Mouse (Mus musculus) liver, embryonic 14.5 days (tissue): ENCODE results near the gene Mtch2. TPM values are rescaled to one million over a fixed set of nuclear protein-coding genes. Genes with fewer than 3 reads are reported as not detected.

ENCODE experiments used
- ATAC-seq: fragments of 200-750 bp; cut with Nextera tagmentation; 2 replicates; pipeline ENCODE4 v1.8.0; 2017; ENCODE audit warnings: moderate number of reproducible peaks, mild to moderate bottlenecking, moderate library complexity; ENCODE audit not compliant: insufficient read depth
- DNase-seq, 3 experiments: peaks; one replicate each; pipeline ENCODE4 v3.0.0-alpha.2; 2012 to 2013; ENCODE audit warnings: low read depth in 3 of 3, low spot score in 3 of 3
- H3K27ac ChIP-seq: fragments of 300-500 bp; sonication (generic); 2 replicates; pipeline ENCODE4 v1.5.1; 2014; ENCODE audit warnings: moderate library complexity, mild to moderate bottlenecking, control low read depth, inconsistent platforms
- H3K27me3 ChIP-seq: fragments of 300-500 bp; sonication (generic); 2 replicates; pipeline ENCODE4 v1.6.1; 2014; ENCODE audit warnings: mild to moderate bottlenecking, low read length, moderate library complexity; ENCODE audit not compliant: control insufficient read depth, insufficient read depth
- H3K36me3 ChIP-seq: fragments of 300-500 bp; sonication (generic); replicated peaks from 2 replicates; pipeline ENCODE4 v1.6.1; 2014; ENCODE audit warnings: low read depth; ENCODE audit not compliant: control insufficient read depth, insufficient read depth
- H3K4me1 ChIP-seq, 2 experiments: fragments of 200-500 bp in 1 of 2; fragments of 300-500 bp in 1 of 2; sonication (generic) in 1 of 2; replicated peaks; 2 replicates each; pipeline ENCODE4 v1.6.1; 2012 to 2014; ENCODE audit warnings: antibody characterized with exemption in 1 of 2, inconsistent platforms in 1 of 2, low read length in 1 of 2; ENCODE audit not compliant: control insufficient read depth in 2 of 2, insufficient read depth in 2 of 2
- H3K4me2 ChIP-seq: fragments of 300-500 bp; sonication (generic); 2 replicates; pipeline ENCODE4 v1.6.1; 2014; ENCODE audit warnings: low read depth, mild to moderate bottlenecking, control low read depth, moderate library complexity
- H3K4me3 ChIP-seq, 2 experiments: fragments of 200-500 bp in 1 of 2; fragments of 300-500 bp in 1 of 2; sonication (generic) in 1 of 2; 2 replicates each; pipeline ENCODE4 v1.5.1; 2012 to 2014; ENCODE audit warnings: low read depth in 2 of 2, low read length in 2 of 2, mild to moderate bottlenecking in 2 of 2, control low read depth in 1 of 2, inconsistent platforms in 1 of 2, moderate library complexity in 1 of 2; ENCODE audit not compliant: insufficient read depth in 1 of 2
- H3K9ac ChIP-seq: fragments of 300-500 bp; sonication (generic); replicated peaks from 2 replicates; pipeline ENCODE4 v1.6.1; 2014; ENCODE audit warnings: mild to moderate bottlenecking, control low read depth, moderate library complexity
- H3K9me3 ChIP-seq: fragments of 300-500 bp; sonication (generic); 2 replicates; pipeline ENCODE4 v1.6.1; 2016; ENCODE audit warnings: low read length, mixed read lengths; ENCODE audit not compliant: control insufficient read depth
- CTCF ChIP-seq: IDR thresholded peaks from 2 replicates; pipeline ENCODE4 v1.5.1; 2016; ENCODE audit warnings: antibody characterized with exemption, low read depth, control low read depth
- EP300 ChIP-seq: IDR thresholded peaks from 2 replicates; pipeline ENCODE4 v1.6.1; 2016; ENCODE audit warnings: antibody characterized with exemption, low read depth
- WGBS: fragments of 180-500 bp; shearing (Covaris S2); extraction: QIAGEN DNeasy Blood & Tissue Kit; methylation state at CpG from one replicate; pipeline ENCODE4 v1.1.7; 2014; ENCODE audit not compliant: insufficient replicate concordance; 5-methylcytosine and 5-hydroxymethylcytosine counted together
- polyA plus RNA-seq, 2 experiments: library from polyadenylated mRNA; depleted of rRNA in 1 of 2; stranded (reverse) in 1 of 2; unstranded in 1 of 2; fragments of >200 nt; fragmentation: Nextera tagmentation in 1 of 2; extraction: Ambion mirVana in 1 of 2; gene quantifications; 2 replicates each; pipeline versions ENCODE4 v1.2.1 to v1.2.3; 2012 to 2014

The Mtch2 gene
- polyA plus RNA-seq, 2 experiments, result 52.2 to 128 TPM

GRCm38 (mm10) chr2:90848331-90848730 is 1.4 kb downstream of the Mtch2 start:
- TF ChIP-seq EP300 (no peak), CTCF (no peak)
- Histone ChIP-seq H3K4me1 (peaks cover 19% of the 10 kb centered on the region in 2 experiments), H3K4me2 (peak overlapping the region; percentile 68), H3K27me3 (no peaks in the 10 kb centered on the region), H3K4me3 (peak overlapping the region; percentile 68 to 75; a peak in 3 of 4 replicates), H3K9me3 (no peaks in the 10 kb centered on the region), H3K27ac (no peak overlapping the region), H3K9ac (peak overlapping the region; percentile 88; the same call in 1 of the 2 replicates), H3K36me3 (peaks cover 19% of the 10 kb centered on the region)
- DNase-seq (no peak), ATAC-seq (no peak)
- 86% methylated on average over 5 of the region's 5 CpGs for WGBS

- Histone ChIP-seq H3K4me2 (no peak overlapping the region), H3K4me3 (no peak overlapping the region), H3K4me1 (peaks cover 16% of the 10 kb centered on the region in 2 experiments), H3K27me3 (no peaks in the 10 kb centered on the region), H3K9ac (no peak overlapping the region), H3K36me3 (peaks cover 32% of the 10 kb centered on the region), H3K27ac (no peak overlapping the region), H3K9me3 (no peaks in the 10 kb centered on the region)
- ATAC-seq, result no peak
- TF ChIP-seq CTCF (no peak), EP300 (no peak)
- 76% methylated on average over 1 of the region's 1 CpGs for WGBS
- DNase-seq, result no peak
Measured at GRCm38 (mm10) chr2:90850401-90850800, 3.4 kb downstream of the Mtch2 start.

GRCm38 (mm10) chr2:90861486-90861885 is 14.5 kb downstream of the Mtch2 start:
- no peak overlapping the region for H3K27ac ChIP-seq
- WGBS, result 84% methylated on average over 2 of the region's 2 CpGs
- no peak overlapping the region for H3K4me2 ChIP-seq
- H3K4me3 ChIP-seq, result no peak overlapping the region
- ATAC-seq (no peak), DNase-seq (no peak)
- no peaks in the 10 kb centered on the region for H3K9me3 ChIP-seq
- TF ChIP-seq EP300, result no peak
- H3K4me1 ChIP-seq, result no peaks in the 10 kb centered on the region
- no peak overlapping the region for H3K9ac ChIP-seq
- H3K36me3 ChIP-seq, result peaks cover 53% of the 10 kb centered on the region
- H3K27me3 ChIP-seq, result no peaks in the 10 kb centered on the region

DNA sequence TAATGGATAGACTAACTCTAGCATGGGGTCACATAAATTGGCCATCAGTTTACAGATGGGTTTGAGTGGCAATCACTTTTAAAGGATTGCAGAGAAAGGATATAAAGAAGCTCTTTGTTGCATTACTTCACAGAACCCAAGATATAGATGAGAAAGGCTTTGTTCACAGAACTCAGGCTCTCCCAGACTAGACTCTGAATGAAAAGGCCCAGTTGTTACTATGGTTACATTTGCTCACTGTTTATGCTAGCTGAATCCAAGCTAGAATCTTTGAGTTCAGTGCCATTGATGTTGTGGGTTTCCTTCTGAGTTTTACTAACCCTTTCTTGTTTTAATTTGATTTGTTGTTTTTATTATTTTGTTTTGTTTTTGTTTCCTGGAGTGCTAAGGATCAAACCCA is 17.2 kb downstream of the Mtch2 start:
- Histone ChIP-seq H3K9me3 (no peaks in the 10 kb centered on the region), H3K27ac (no peak overlapping the region), H3K9ac (no peak overlapping the region), H3K4me2 (no peak overlapping the region), H3K36me3 (peaks cover 42% of the 10 kb centered on the region), H3K27me3 (no peaks in the 10 kb centered on the region), H3K4me3 (no peak overlapping the region), H3K4me1 (peaks cover 7 to 17% of the 10 kb centered on the region in 2 experiments)
- DNase-seq (no peak), ATAC-seq (no peak)
- no peak for TF ChIP-seq CTCF
- TF ChIP-seq EP300, result no peak

GRCm38 (mm10) chr2:90866524-90866923 is 19.6 kb downstream of the Mtch2 start:
- WGBS, result 23% methylated on average over 3 of the region's 3 CpGs
- ATAC-seq (peak; percentile 38; the same call in 1 of the 2 replicates), DNase-seq (peak; percentile 59 to 67 (median 59))
- Histone ChIP-seq H3K9ac (no peak overlapping the region), H3K27me3 (no peaks in the 10 kb centered on the region), H3K4me1 (peaks cover 27 to 36% of the 10 kb centered on the region in 2 experiments), H3K9me3 (no peaks in the 10 kb centered on the region), H3K36me3 (peaks cover 24% of the 10 kb centered on the region), H3K27ac (no peak overlapping the region), H3K4me2 (no peak overlapping the region), H3K4me3 (no peak overlapping the region)
- TF ChIP-seq EP300, result no peak
- peak; percentile 98 for TF ChIP-seq CTCF
